Mouse (Mus musculus) adrenal gland, postnatal 4 days (tissue): ENCODE results near the gene 9330182L06Rik. TPM values are rescaled to one million over a fixed set of nuclear protein-coding genes. Genes with fewer than 3 reads are reported as not detected.

Source experiments
- DNase-seq, 2 experiments: peaks; one replicate each; pipeline ENCODE4 v3.0.0; 2021 to 2022; ENCODE audit warnings: low spot score in 2 of 2, mixed read lengths in 2 of 2
- microRNA-seq: library from miRNA; unstranded; fragments of <30 nt; microRNA quantifications from one replicate; pipeline ENCODE4 v1.2.0, GENCODE M21; 2021
- total RNA-seq, 2 experiments: library from RNA; stranded (reverse); gene quantifications; 2 replicates each; pipeline ENCODE4 v1.2.3; 2021

The 9330182L06Rik gene
- total RNA-seq, 2 experiments from 2014 or later: 19.2 to 20.5 TPM

DNA sequence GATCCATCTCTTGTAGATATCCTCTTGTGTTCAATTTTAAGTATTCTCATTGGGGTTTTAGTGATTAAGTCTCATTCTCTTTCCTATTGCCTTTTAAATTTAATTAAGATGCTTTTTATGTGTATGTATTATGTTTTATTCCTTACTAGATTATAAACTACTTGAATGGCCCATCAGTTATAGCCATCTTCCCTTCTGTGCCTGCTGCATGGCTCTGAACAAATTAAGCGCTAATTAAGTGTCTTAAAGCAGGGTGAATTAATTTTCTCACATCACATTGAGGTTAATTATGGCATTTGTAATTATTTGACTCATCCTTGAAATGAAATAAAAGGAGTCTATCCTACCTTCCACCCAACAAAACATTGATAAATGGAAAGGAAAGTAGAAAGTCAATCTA lies 245.1 kb downstream of the 9330182L06Rik start:
- no peak for DNase-seq

DNA sequence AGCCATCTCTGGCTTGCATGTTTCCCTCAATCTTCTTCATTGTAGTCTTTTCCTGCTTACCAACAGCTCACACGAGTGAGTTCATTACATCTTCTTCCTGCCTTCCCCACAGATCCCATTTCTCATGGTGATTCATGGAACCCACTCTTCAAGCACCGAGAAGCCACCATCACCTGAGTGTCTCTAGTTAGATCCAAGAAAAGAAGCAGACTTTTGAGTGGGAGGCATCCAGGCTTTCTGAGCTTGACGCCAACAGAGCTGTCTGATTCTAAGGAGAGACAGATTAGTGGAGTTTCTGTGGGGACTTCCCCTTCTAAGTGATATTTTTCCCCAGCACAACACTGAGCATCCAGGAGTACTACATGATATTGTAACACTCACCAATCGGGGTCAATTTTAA lies 259.6 kb downstream of the 9330182L06Rik start:
- DNase-seq: no peak

Small RNA genes lying within 50 kb of the gene (microRNA-seq; reads per million reads assigned to microRNA genes)
- gene Mir879: 2.4 reads per million

Other genes starting within 250 kb of the 9330182L06Rik start
- 10 to 100 TPM; 38.3 TPM for gene Tmem243, start 165.4 kb upstream of the 9330182L06Rik start, total RNA-seq
- 10 to 100 TPM; 27.1 to 33.2 TPM for gene Dmtf1, start 104.3 kb upstream of the 9330182L06Rik start, total RNA-seq